Mouse (Mus musculus): ENCODE measurements around the gene Ankrd17. TPM values are rescaled to one million over a fixed set of nuclear protein-coding genes. Genes with fewer than 3 reads are reported as not detected.

Gene Ankrd17
- 100 to 1,000 TPM; 110 to 117 TPM for total RNA-seq (2021)

DNA sequence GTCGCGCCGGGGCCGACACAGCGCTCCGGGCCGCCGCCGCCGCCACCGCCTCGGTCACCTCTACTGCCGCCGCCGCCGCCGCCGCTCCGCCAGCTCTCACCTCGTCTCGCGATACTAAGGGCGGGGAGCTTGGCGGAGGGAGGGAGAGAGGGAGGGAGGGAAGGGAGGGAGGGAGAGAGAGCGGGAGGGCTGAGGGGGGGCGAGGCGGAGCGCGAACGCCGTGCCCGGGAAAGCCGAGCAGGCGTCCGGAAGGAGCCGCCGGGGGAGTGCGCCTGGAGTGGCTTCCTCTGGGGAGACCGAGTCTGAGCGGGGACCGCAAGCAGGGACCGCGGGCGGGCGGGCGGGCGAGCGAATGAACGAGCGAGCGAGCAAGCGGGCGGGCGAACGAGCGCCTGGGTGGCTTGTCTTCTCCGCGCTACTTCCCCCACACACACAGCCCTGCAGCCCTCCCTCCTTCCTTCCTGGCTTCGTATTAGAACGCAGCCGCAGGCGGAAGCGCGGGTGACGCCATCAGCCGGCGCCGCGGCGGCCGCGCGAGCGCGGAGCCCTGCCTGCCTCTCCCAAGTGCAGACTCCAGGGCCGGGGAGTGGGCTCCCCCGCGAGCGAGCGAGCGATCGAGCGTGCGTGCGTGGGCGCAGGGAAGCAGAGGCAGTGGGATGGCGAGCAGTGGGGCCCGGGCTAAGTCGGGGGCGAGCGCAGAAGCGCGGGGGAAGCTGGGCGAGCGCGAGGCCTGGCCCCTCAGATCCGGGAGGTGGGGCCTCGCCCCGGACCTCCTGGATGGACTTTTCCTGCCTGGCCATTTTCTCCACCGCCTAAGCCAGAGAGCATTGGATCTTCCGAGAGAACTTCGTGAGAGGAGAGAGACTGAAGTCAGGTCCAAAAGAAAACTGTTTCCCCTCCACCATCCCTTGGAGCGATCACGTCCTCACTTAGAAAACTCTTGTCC lies at the start of gene Ankrd17:
Gene Ankrd17 (minus strand): TSS at position 457 of the 946 bp plus-strand sequence.
- intact Hi-C loops (cut with DNase I): loop anchor here (1.0 kb wide), 1 partner anchor 142 kb away; the partner anchor contains the start of gene Cox18
- DNase-seq (ENCODE audit: low spot score in 2 of 2): peak; percentile 95 to 97

DNA sequence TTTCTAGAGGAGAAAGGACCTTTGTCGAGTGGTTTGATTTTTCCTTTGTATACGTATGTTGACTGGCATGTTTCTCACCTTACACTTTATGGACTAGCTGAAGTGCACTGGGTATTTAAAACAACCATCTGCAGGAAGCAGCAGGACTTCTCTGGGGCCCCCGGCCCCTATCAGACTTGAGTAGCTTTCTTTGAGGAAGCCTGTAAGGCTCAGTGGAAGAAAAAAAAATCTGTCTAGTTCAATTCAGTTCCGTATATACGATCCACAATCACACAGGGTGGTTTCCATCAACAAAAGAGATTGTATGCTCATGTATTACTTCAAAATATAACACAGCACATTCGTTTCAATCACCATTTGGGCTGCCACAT lies 48.5 kb upstream of the Ankrd17 start:
- intact Hi-C loops (cut with DNase I): no loop called here
- no peak for DNase-seq (ENCODE audit: low spot score in 2 of 2)

DNA sequence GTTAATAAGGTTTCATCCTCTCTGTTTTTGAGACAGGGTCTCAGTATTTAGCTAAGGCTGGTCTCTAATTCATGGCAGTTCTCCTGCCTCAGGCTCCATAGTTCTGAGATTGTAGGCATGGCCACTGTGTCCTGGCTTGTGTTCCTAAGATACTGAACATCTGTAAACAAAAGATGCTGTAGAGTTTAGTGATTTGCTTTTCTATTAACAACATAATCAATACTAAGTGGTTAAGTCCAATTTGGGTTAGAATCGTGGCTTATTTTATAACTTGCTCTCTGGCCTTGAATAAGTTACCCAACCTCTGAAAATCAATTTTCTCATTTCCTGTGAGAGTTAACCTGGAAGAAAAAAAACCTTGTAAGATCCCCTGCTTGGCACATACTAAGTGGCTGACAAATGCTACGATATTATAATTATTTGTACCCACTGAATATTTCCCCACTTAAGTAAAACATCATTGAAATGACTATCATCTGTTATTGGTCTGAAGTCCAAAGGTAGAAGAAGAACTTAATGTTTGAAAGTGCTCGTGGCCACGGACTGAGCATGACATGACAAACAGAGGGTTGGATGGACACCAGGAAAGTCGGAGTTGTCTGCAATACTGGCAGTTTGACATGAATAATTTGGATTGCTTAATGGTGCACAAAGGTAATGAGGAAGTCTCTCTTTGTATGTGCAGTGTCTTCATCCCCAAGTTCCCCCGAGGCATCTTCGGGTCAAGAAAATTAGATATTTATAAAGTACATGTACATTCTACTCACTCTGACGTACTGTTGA lies 48.0 kb upstream of the Ankrd17 start:
- DNase-seq (ENCODE audit: low spot score in 2 of 2): no peak
- intact Hi-C loops (cut with DNase I): no loop called here

DNA sequence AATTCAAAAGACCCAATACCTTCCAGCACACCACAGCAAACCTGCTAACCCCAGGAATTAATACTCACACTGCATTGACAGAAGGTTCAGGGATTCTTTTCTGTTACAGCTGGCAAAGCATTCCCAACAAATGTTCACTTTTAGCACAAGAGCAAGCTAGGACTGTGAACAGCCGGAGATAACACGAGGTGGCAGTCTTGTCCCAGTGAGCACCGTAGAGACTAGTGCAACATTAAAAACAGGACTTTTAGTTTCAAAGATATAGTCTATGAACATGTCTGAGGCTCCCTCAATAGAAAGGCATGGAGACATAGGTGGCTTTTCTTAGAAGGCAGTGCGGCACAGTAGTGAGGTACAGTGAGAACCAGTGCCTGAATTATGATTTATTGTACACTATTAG lies 38.8 kb upstream of the Ankrd17 start:
- peak; percentile 53 to 80 for DNase-seq (ENCODE audit: low spot score in 2 of 2)
- intact Hi-C loops (cut with DNase I): loop anchor here (1.0 to 10.0 kb wide), 4 partner anchors 95 to 500 kb away; partner anchors contain the start of gene Cxcl2

DNA sequence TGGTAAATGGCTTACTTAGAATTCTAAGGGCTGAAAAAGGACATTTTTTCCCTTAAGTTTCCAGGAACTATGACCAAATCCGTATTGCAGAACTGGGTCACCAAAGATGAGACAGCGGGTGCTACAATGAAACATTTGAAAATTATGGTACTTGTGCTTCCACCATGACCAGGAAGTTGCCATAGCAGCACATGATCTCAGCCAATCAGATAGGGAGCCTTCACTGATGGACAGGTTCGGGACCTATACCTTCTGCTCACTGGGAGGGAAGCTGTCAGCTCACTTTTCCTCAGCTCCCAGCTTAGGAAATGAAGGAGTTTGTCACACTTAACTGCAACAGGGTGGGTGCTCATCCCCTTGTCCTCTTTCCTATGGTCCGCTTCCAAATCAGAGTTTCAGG lies 30.4 kb upstream of the Ankrd17 start:
- intact Hi-C loops (cut with DNase I): no loop called here
- DNase-seq (ENCODE audit: low spot score in 2 of 2): peak in 1 of 2 experiments; percentile 68

DNA sequence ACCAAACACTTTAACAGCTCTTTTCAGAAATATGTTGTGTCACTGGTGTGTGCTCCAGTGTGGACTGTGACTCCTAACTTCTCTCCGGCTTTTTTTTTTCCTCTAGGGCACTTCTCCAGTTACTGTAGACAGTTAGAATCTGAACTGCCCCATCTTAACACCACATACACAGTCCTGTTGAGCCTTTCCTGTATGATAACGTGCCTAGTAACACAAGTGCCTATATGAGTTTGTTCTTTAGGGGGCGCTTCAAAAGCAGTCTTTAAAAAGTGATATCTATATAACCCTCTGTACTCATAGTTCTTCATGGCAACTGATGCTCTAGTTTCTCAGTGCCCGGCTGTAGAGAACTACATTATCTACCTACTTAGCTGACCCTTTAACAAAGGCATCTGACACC lies 27.9 kb upstream of the Ankrd17 start:
- DNase-seq (ENCODE audit: low spot score in 2 of 2): no peak
- intact Hi-C loops (cut with DNase I): no loop called here

DNA sequence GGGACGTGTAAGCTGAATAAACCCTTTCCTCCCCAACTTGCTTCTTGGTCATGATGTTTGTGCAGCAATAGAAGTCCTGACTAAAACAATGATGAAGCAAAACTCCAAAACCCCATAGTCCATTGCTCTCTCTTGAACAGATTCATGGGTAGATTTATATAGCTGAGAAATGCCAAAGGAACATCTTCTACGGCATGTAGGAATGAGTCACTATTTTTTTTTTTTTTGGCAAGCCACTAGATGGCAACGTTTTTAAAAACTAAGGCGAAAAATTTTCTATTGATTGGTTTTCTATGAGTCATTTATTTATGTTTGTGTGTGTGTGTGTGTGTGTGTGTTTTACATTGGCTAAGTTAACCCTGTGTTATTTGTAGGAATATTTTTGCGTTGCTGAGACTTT lies 27.4 kb upstream of the Ankrd17 start:
- intact Hi-C loops (cut with DNase I): no loop called here
- DNase-seq (ENCODE audit: low spot score in 2 of 2): no peak

DNA sequence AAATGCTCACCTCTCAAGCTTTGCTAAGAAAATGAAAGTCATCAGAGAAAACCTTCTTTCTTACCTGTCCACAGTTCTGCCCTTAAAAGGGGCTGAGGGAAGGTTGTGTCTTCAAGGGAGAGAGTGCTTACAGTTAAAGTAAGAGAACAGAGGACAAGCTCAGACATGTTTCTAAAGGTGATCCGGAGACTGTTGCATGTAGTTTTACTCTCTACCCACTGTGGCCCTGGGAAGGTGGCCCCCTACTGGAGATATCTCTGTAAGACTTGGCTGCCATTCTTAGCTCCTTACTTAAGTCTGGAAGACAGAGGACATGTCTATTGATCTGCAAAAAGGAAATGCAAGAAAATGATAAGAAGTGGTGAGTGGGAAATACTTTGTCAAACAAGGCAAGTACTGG lies 16.7 kb upstream of the Ankrd17 start:
- DNase-seq (ENCODE audit: low spot score in 2 of 2): no peak
- intact Hi-C loops (cut with DNase I): no loop called here

DNA sequence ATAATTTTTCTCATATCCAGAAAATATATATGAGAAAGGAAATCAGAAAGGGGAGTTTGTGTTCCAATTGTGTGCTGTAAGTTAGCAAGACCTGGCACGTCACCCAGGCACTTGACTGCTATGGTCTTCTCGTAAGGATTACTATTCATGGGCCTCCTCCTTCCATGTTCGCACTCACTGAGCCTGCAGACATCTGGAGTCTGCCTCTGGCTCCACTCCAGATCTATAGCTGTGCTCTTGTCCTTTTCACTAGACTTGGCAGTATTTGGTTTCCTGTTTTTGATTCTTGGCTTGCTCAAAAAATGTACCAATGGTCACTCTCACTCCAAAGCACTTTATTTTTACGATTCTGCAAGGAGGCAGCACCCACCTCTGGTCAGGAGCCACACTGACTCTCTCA lies 15.1 kb upstream of the Ankrd17 start:
- intact Hi-C loops (cut with DNase I): no loop called here
- no peak for DNase-seq (ENCODE audit: low spot score in 2 of 2)

DNA sequence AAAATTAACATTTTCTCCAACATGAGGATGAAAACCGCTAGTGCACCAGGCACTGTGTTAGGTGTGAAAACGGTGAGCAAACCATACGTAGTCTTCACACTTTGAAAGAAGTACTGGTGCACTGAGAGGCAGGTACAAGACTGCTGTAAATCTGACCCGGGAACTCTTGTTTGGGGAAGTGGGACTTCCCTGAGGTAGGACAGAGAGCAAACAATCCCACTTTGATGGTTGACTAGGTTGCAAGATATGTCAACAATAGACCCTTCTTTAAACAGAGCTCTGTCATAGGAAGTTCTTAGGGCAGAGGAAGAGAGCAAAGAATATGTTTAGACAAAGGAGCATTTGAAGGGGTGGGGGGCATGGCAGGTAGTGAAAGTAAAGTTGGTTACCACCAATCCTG lies 7.3 kb upstream of the Ankrd17 start:
- intact Hi-C loops (cut with DNase I): no loop called here
- DNase-seq (ENCODE audit: low spot score in 2 of 2): no peak

DNA sequence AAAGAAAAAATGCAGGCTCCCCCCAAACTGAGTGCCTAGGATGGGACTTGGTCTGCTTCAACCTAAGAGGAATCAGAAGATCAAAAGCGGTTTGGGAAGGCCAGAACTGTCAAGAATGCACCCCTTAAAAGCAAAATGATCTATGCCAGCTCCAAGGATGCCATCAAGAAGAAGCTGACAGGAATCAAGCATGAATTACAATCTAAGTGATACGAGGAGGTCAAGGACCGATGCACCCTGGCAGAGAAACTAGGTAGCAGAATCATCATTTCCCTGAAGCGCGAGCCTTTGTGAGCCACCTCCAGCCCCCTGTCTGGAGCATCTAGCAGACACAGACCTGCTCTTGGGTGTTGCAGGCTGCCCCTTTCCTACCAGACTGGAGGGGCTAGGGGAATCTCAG lies 4.0 kb upstream of the Ankrd17 start:
- intact Hi-C loops (cut with DNase I): no loop called here
- no peak for DNase-seq (ENCODE audit: low spot score in 2 of 2)

DNA sequence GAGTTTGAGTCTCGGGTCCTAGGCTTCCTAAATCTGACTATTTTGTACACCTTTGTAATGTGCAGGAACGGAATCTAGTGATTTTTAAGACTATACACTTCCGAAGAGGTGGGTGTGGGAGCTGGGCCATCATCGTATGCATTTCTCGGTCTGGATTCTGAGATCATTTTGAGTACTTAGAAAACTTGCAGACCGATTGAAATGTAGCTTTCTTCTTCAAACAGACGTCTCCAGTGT lies 608 bp upstream of the Ankrd17 start, which contains the start of gene Gm9958:
Gene Gm9958 (plus strand): TSS at position 138 of the 237 bp plus-strand sequence.
- intact Hi-C loops (cut with DNase I): no loop called here
- DNase-seq (ENCODE audit: low spot score in 2 of 2): no peak

DNA sequence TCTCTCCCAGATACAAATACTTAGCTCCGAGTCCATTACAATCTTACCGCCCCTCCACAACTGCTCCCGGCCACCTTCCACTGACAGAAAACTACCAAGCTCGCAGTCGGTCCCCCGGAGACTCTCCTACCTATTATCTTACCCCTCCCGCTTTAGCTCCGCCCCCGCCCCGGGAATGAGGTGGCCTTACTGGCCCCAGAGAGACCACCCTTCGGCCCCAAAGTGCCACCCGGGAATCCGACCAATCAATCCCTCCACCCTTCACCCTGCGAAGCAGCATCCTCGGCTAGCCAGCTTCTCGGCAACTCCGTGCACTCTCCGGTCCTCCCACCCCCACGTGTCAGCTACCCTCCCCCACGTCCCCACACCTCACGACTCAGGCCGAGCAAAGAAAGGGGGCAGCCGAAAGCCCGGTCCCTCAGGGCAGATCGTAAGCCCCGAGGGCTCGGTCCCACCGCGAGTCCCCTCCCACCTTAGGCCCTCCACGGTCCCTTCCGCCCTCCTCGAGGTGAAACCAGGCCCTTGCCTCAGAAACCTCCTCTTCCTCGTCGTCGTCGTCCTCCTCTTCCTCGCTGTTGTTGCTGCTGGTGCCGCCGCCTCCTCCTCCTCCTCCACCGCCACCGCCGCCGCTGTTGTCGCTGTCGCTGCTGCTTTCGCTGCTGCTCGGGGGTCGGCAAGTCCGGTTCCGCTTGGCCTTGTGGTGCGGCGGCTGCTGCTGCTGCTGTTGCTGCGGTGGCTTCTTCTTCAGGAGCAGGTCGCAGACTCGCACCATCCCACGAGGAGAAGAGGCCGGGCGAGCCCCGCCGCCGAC lies 1.0 kb downstream of the Ankrd17 start:
- intact Hi-C loops (cut with DNase I): no loop called here
- DNase-seq (ENCODE audit: low spot score in 2 of 2): peak; percentile 30 to 37

DNA sequence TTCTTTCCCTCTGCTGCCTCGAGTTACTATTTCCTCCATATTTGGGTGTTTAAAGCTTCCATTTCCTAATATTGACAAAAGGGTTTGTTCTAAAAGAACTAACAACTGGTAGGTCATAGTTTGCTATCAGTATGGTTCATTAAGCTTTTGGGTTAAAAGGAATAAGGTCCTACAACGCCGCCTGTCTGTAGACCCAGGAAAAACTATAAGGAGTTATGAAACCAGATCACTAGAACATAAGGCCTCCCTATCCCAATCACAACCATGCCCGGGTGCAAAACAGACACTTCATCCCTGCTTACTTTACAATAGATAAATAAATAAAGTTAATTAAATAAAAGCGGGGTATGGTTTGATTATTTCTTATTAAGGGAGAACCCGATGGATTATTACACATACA lies 1.9 kb downstream of the Ankrd17 start:
- peak; percentile 70 to 87 for DNase-seq (ENCODE audit: low spot score in 2 of 2)
- intact Hi-C loops (cut with DNase I): loop anchor here (5.0 kb wide), 1 partner anchor 77 kb away; no protein-coding TSS in a partner anchor

DNA sequence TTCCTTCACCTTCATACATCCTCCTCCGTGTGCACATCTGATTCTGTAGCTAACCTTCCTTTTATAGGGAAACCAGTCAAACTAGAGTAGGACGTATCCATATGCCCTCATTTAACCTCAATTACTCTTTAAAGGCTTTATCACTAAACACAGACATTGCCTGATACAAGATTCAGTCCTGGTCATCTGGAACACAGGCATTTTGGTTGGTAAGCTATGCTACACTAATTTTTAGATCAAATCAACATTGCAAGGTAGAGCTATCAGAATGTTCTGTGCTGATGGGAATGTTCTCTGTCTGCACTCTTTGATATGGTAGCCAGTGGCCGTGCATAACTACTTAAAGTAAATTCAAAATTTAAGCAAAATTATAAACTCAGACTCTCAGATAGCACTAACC lies 10.6 kb downstream of the Ankrd17 start:
- intact Hi-C loops (cut with DNase I): no loop called here

DNA sequence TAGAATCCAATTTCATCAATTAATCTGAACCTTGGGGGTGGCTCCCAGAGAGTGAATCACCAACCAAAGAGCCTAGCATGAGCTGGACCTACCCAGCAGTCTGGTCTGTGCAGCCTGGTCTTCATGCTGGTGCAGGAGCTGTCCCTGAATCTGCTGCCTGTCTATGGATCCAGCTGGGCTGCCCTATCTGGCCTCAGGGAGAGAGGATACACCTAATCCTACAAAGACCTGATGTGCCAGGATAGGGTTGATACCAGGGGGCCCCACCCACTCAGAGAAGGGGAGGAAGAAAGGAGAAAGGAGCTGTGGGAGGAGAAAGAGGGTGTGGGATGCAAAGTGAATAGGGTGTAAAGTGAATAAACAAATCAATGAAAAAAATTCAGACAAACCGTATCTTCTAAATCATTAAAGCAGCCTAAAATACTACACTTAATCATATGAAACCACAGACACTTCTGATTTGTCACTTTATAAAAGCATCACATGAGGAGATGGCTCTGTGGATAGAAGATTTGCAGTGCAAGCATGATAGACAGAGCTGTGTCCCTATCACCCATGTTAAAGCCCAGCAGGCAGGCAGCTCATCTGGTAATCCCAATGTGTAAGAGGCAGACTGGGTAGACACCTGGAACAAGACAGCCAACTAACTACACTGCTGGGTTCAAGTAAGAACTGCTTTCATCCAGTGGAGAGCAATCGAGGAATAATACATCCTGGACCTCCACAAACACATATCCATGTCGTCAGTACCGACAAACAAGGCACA lies 12.6 kb downstream of the Ankrd17 start:
- DNase-seq (ENCODE audit: low spot score in 2 of 2): no peak
- intact Hi-C loops (cut with DNase I): no loop called here

More for the DNA sequence above, 10.6 kb downstream of the Ankrd17 start:
- no peak for DNase-seq (ENCODE audit: low spot score in 2 of 2)

DNA sequence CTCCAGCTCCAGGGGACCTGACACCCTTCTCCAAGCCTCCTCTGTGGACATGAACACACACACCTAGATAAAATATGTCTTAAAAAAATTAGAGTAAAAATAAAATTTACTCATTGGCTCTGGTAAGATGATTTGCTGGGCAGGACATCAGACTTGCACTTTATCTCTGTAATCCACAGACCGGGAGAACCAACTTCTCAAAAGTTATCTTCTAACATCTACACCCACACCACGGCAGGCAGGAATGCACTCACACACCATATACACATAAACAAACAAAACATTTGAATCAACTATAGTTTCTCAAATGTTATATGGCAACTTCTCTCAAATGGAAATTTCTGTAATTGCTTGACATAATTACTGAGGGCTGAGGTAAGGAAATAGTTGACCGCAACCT lies 19.5 kb downstream of the Ankrd17 start:
- intact Hi-C loops (cut with DNase I): no loop called here
- DNase-seq (ENCODE audit: low spot score in 2 of 2): no peak

DNA sequence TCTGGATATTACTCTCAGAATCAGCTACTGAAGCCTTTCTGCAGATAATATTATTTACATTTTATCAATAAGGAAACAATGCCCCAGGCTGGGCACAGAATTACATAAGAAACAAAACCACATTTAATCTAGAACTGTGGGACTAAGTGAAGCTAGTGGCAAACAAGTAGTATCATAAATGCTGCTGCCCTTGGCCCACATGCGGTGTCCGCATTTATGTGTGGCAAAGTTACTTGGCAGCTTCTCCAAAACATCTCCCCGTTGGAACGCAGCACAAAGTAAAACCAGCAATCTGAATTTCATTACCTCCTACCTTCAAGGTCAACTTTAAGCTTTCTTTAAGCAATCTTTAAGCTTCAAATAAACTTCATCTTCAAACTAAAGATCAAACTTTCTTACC lies 25.5 kb downstream of the Ankrd17 start:
- DNase-seq (ENCODE audit: low spot score in 2 of 2): no peak
- intact Hi-C loops (cut with DNase I): no loop called here

DNA sequence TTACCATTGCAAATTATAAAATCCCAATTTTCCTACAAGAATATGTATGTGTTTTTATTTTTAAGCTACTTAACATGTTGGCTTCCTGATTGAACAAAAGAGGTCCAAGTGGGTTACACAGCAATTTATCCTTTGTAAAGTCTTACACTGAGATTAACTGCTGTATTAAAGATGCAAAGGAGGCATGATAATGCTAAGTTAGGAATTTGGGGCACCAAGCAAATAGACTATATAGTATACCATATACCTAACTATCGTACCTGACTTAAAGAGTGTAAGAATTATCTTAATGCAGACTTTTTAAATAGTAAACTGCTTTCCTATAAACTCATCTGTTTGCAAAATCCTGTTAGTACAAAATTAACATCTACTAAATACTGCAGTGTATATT lies 26.4 kb downstream of the Ankrd17 start:
- intact Hi-C loops (cut with DNase I): no loop called here
- DNase-seq (ENCODE audit: low spot score in 2 of 2): no peak
